In the genomic region with DNA sequence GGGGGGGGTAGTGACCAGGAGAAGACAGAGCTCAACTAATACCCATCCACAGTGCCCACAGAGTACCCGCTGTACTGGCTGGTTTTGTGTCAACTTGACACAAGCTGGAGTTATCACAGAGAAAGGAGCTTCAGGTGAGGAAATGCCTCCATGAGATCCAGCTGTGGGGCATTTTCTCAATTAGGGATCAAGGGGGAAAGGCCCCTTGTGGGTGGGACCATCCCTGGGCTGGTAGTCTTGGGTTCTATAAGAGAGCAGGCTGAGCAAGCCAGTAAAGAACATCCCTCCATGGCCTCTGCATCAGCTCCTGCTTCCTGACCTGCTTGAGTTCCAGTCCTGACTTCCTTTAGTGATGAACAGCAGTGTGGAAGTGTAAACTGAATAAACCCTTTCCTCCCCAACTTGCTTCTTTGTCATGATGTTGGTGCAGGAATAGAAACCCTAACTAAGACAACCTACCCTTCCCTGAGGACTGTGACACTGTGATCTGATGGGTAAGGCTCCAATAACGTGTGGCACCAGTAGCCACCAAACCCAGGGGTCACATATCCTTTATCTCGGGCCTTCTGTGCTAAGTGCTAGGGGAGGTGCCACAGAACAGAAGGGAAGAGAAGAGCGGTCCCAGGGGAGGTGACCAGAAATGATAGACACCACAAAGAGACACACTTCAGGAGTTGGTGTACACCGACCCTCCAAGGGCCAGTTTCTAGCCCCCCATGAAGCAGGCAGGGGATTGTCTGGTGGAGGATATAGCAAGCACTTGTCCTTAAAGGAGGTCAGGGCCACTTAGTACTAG, we compare ENCODE assay signal across 16 mouse cellular contexts. TPM values are rescaled to one million over a fixed set of nuclear protein-coding genes. Genes with fewer than 3 reads are reported as not detected.
DNase-seq lines count a peak whose midpoint lies in the region; ATAC-seq and TF ChIP-seq lines count a peak whose summit lies in the region.
"Not testable (repeated sequence)": the region's sequence is repeated elsewhere in the genome, so short reads cannot be mapped to it uniquely, and the experiment has no call there.
"Had no signal": no experiment of that assay in that cellular context is flagged by ENCODE, and none has a peak within 500 bp of the region (broad histone marks: within the 10 kb centered on the region; RNA-seq: fewer than 3 reads in every experiment).

No protein-coding gene starts in this region.

- peaks cover 0 to 35% of the 10 kb centered on the region in 2 experiments; a peak in 2 of 4 replicates for H3K36me3 ChIP-seq in MEL (ENCODE audit: control insufficient read depth in 1 of 2, insufficient read depth in 2 of 2, low read length in 2 of 2)
- not testable (repeated sequence) for H3K36me3 ChIP-seq in embryonic facial prominence, embryonic 10.5 days (replicated peaks); kidney, embryonic 15.5 days; liver, adult 2 months (ENCODE audit: control insufficient read depth, insufficient read depth, low read length); lung, embryonic 14.5 days (ENCODE audit: insufficient read depth); neural tube, embryonic 14.5 days (ENCODE audit: control insufficient read depth, insufficient read depth, low read length)
- H3K36me3 ChIP-seq in heart, postnatal 0 days (replicated peaks; ENCODE audit: control insufficient read depth, insufficient read depth, low read length): peaks cover 25% of the 10 kb centered on the region

- not testable (repeated sequence) for TF ChIP-seq CTCF in MEL (IDR thresholded peaks at IDR 0.05 in 2 of 3, conservative IDR thresholded peaks at IDR 0.05 in 1 of 3; ENCODE audit: control insufficient read depth in 1 of 3, insufficient read depth in 1 of 3, low read depth in 2 of 3, low read length in 3 of 3, poor library complexity in 1 of 3, severe bottlenecking in 1 of 3); heart, postnatal 0 days (IDR thresholded peaks at IDR 0.05; ENCODE audit: low read depth); liver, adult 2 months (IDR thresholded peaks at IDR 0.05; ENCODE audit: low read depth, low read length); lung, embryonic 14.5 days (IDR thresholded peaks at IDR 0.05; ENCODE audit: low read depth)

- H3K27me3 ChIP-seq in MEL (ENCODE audit: control insufficient read depth in 1 of 2, insufficient read depth in 2 of 2, low read length in 2 of 2); embryonic facial prominence, embryonic 10.5 days (replicated peaks; ENCODE audit: low read depth, poor library complexity, severe bottlenecking); heart, postnatal 0 days (ENCODE audit: control insufficient read depth, insufficient read depth, low read length); kidney, embryonic 15.5 days; liver, adult 2 months (ENCODE audit: control insufficient read depth, insufficient read depth, low read length); lung, embryonic 14.5 days (ENCODE audit: insufficient read depth, low read length); neural tube, embryonic 14.5 days (ENCODE audit: control insufficient read depth, insufficient read depth, low read length): not testable (repeated sequence)

- not testable (repeated sequence) for H3K4me2 ChIP-seq in heart, postnatal 0 days (ENCODE audit: low read depth, low read length); kidney, embryonic 15.5 days; lung, embryonic 14.5 days; neural tube, embryonic 14.5 days (ENCODE audit: low read depth, low read length)

- not testable (repeated sequence) for H3K4me3 ChIP-seq in MEL (ENCODE audit: control insufficient read depth in 1 of 2, insufficient read depth in 1 of 2, low read depth in 2 of 2, low read length in 2 of 2); embryonic facial prominence, embryonic 10.5 days; heart, postnatal 0 days (ENCODE audit: low read depth, low read length); kidney, embryonic 15.5 days (replicated peaks); liver, adult 2 months (ENCODE audit: insufficient read depth, low read depth, low read length); neural tube, embryonic 14.5 days (ENCODE audit: low read depth, low read length)
- H3K4me3 ChIP-seq in lung, embryonic 14.5 days (ENCODE audit: low read depth, low read length): peak overlapping the region; percentile 12; the same call in 1 of the 2 replicates

- not testable (repeated sequence) for TF ChIP-seq EP300 in MEL (IDR thresholded peaks at IDR 0.05; ENCODE audit: low read depth in 1 of 2, low read length in 2 of 2); heart, postnatal 0 days (IDR thresholded peaks at IDR 0.05; ENCODE audit: low read depth)

- H3K27ac ChIP-seq in MEL (ENCODE audit: control insufficient read depth, low read depth, low read length): peak overlapping the region; percentile 91
- peak overlapping the region; percentile 76 for H3K27ac ChIP-seq in embryonic facial prominence, embryonic 10.5 days (replicated peaks)
- peak overlapping the region; percentile 85 for H3K27ac ChIP-seq in heart, postnatal 0 days (ENCODE audit: low read depth)
- H3K27ac ChIP-seq in kidney, embryonic 15.5 days: 0 out of 2 replicates have a peak overlapping the region, but pooled peaks have one; percentile 85
- peak overlapping the region; percentile 0; the same call in 1 of the 2 replicates for H3K27ac ChIP-seq in liver, adult 2 months (replicated peaks; ENCODE audit: insufficient read depth, low read depth, low read length)
- peak overlapping the region; percentile 86 for H3K27ac ChIP-seq in lung, embryonic 14.5 days (ENCODE audit: low read depth)
- peak overlapping the region; percentile 39 for H3K27ac ChIP-seq in neural tube, embryonic 14.5 days (ENCODE audit: low read depth, low read length)

- TF ChIP-seq RAD21 in MEL (IDR thresholded peaks at IDR 0.05; ENCODE audit: low read depth, low read length): not testable (repeated sequence)

- WGBS in embryonic facial prominence, embryonic 10.5 days: 76% methylated on average over 5 of the region's 5 CpGs
- WGBS in heart, postnatal 0 days: 57% methylated on average over 5 of the region's 5 CpGs
- 74% methylated on average over 5 of the region's 5 CpGs for WGBS in kidney, embryonic 15.5 days
- 74% methylated on average over 5 of the region's 5 CpGs for whole genome bisulfite sequencing in liver, adult 2 months
- WGBS in lung, embryonic 14.5 days: 72% methylated on average over 5 of the region's 5 CpGs
- 83% methylated on average over 5 of the region's 5 CpGs for WGBS in neural tube, embryonic 14.5 days

- peaks cover 27 to 42% of the 10 kb centered on the region in 2 experiments for H3K4me1 ChIP-seq in MEL (ENCODE audit: control insufficient read depth in 1 of 2, insufficient read depth in 2 of 2, low read length in 2 of 2)
- H3K4me1 ChIP-seq in embryonic facial prominence, embryonic 10.5 days: peaks cover 51% of the 10 kb centered on the region
- H3K4me1 ChIP-seq in heart, postnatal 0 days (ENCODE audit: control insufficient read depth, insufficient read depth): peaks cover 50% of the 10 kb centered on the region
- H3K4me1 ChIP-seq in kidney, embryonic 15.5 days: peaks cover 67% of the 10 kb centered on the region
- H3K4me1 ChIP-seq in liver, adult 2 months (ENCODE audit: control insufficient read depth, insufficient read depth, low read length): peaks cover 45% of the 10 kb centered on the region
- H3K4me1 ChIP-seq in lung, embryonic 14.5 days (ENCODE audit: insufficient read depth): peaks cover 23% of the 10 kb centered on the region
- H3K4me1 ChIP-seq in neural tube, embryonic 14.5 days (ENCODE audit: control insufficient read depth, insufficient read depth, low read length): peaks cover 17% of the 10 kb centered on the region

- not testable (repeated sequence) for ATAC-seq in heart, postnatal 0 days (ENCODE audit: insufficient read depth, low read depth); kidney, embryonic 15.5 days (replicated peaks; ENCODE audit: low FRiP score); lung, embryonic 14.5 days (ENCODE audit: insufficient read depth); neural tube, embryonic 14.5 days (ENCODE audit: low read depth)

- DNase-seq in MEL (ENCODE audit: low read depth, low spot score); embryonic facial prominence, embryonic 10.5 days (ENCODE audit: low spot score); heart, postnatal 0 days (ENCODE audit: low spot score); liver, adult 2 months (ENCODE audit: extremely low read depth, low read depth, low spot score); lung, embryonic 14.5 days: not testable (repeated sequence)
- DNase-seq in heart, adult 11 months: peak; percentile 91

- H3K9ac ChIP-seq in MEL (ENCODE audit: control insufficient read depth, low read depth, low read length, poor library complexity, severe bottlenecking): peak overlapping the region; percentile 26; the same call in 1 of the 2 replicates
- peak overlapping the region; percentile 20; the same call in 1 of the 2 replicates for H3K9ac ChIP-seq in heart, postnatal 0 days (replicated peaks; ENCODE audit: low read depth, low read length)
- H3K9ac ChIP-seq in kidney, embryonic 15.5 days; neural tube, embryonic 14.5 days (replicated peaks; ENCODE audit: low read depth, low read length): not testable (repeated sequence)
- peak overlapping the region; percentile 17; the same call in 1 of the 2 replicates for H3K9ac ChIP-seq in liver, adult 2 months (ENCODE audit: low read depth, low read length)
- H3K9ac ChIP-seq in lung, embryonic 14.5 days: peak overlapping the region; percentile 34; the same call in 1 of the 2 replicates

- H3K9me3 ChIP-seq in MEL (replicated peaks; ENCODE audit: insufficient read depth, low read length); embryonic facial prominence, embryonic 10.5 days; heart, postnatal 0 days (replicated peaks; ENCODE audit: control insufficient read depth, low read length); kidney, embryonic 15.5 days (replicated peaks); lung, embryonic 14.5 days (ENCODE audit: low read depth, low read length); neural tube, embryonic 14.5 days (ENCODE audit: control insufficient read depth, low read length): not testable (repeated sequence)

- not testable (repeated sequence) for TF ChIP-seq POLR2A in MEL (IDR thresholded peaks at IDR 0.05; ENCODE audit: control insufficient read depth in 1 of 2, insufficient read depth in 1 of 2, low read depth in 1 of 2, low read length in 2 of 2, poor library complexity in 1 of 2); liver, adult 2 months (IDR thresholded peaks at IDR 0.05; ENCODE audit: extremely low read depth, insufficient read depth, low read length)

- H3K79me2 ChIP-seq in MEL (ENCODE audit: control insufficient read depth, insufficient read depth, low read length, poor library complexity): not testable (repeated sequence)
- H3K79me2 ChIP-seq in liver, adult 2 months (ENCODE audit: control insufficient read depth, insufficient read depth, low read length): peaks cover 36% of the 10 kb centered on the region

RNA-seq across cellular contexts. Expression of a gene that starts 13.0 kb away (rescaled TPM):
- 0.92 and 2.1 TPM in 2 replicates for total RNA-seq in MEL (2012; rRNA removed)
- 1 to 10 TPM in 1 of 2 experiments, not detected in 1; 4.5 TPM for polyA plus RNA-seq in MEL (2012; ENCODE audit: insufficient read depth in 1 of 2, insufficient read length in 2 of 2, low read depth in 1 of 2, low replicate concordance in 2 of 2, missing spikeins in 1 of 2)
- 1.7 and 2.5 TPM in 2 replicates for polyA plus RNA-seq in embryonic facial prominence, embryonic 10.5 days (2016; fragmentation: Nextera tagmentation; extraction: Ambion mirVana)
- total RNA-seq in heart, postnatal 0 days (2014; rRNA removed; ENCODE audit: low replicate concordance): 38.2 and 39.1 TPM in 2 replicates
- 23.0 and 23.7 TPM in 2 replicates for polyA plus RNA-seq in heart, postnatal 0 days (2015; fragmentation: Nextera tagmentation; extraction: Ambion mirVana)
- polyA plus RNA-seq in kidney, embryonic 15.5 days (2015; fragmentation: Nextera tagmentation; extraction: Ambion mirVana): 4.1 and 5.4 TPM in 2 replicates
- total RNA-seq in liver, adult 2 months (2014; rRNA removed): 36.5 and 57.1 TPM in 2 replicates
- 43.5 and 70.7 TPM in 2 replicates for polyA plus RNA-seq in liver, adult 2 months (2012; rRNA removed)
- polyA plus RNA-seq in lung, embryonic 14.5 days (2014; fragmentation: Nextera tagmentation; extraction: Ambion mirVana): 3.5 and 4.3 TPM in 2 replicates
- 1.8 and 2.2 TPM in 2 replicates for polyA plus RNA-seq in neural tube, embryonic 14.5 days (2014; fragmentation: Nextera tagmentation; extraction: Ambion mirVana)

RNA-seq across cellular contexts. Expression of a gene that starts 14.6 kb away (rescaled TPM):
- total RNA-seq in MEL (2012; rRNA removed): 0.10 and 0.12 TPM in 2 replicates
- polyA plus RNA-seq in MEL (2012; ENCODE audit: insufficient read depth in 1 of 2, insufficient read length in 2 of 2, low read depth in 1 of 2, low replicate concordance in 2 of 2, missing spikeins in 1 of 2): under 1 TPM in 1 of 2 experiments, not detected in 1; 0.21 TPM
- polyA plus RNA-seq in embryonic facial prominence, embryonic 10.5 days (2016; fragmentation: Nextera tagmentation; extraction: Ambion mirVana): 0.16 and 0.26 TPM in 2 replicates
- total RNA-seq in heart, postnatal 0 days (2014; rRNA removed; ENCODE audit: low replicate concordance): 1.7 and 1.8 TPM in 2 replicates
- polyA plus RNA-seq in heart, postnatal 0 days (2015; fragmentation: Nextera tagmentation; extraction: Ambion mirVana): 0.23 and 0.31 TPM in 2 replicates
- 0.60 and 1.2 TPM in 2 replicates for polyA plus RNA-seq in kidney, embryonic 15.5 days (2015; fragmentation: Nextera tagmentation; extraction: Ambion mirVana)
- total RNA-seq in liver, adult 2 months (2014; rRNA removed): 0.18 and 0.54 TPM in 2 replicates
- polyA plus RNA-seq in liver, adult 2 months (2012; rRNA removed): 0.56 and 1.6 TPM in 2 replicates
- polyA plus RNA-seq in lung, embryonic 14.5 days (2014; fragmentation: Nextera tagmentation; extraction: Ambion mirVana): 1.1 TPM in 2 replicates
- 0.17 and 0.23 TPM in 2 replicates for polyA plus RNA-seq in neural tube, embryonic 14.5 days (2014; fragmentation: Nextera tagmentation; extraction: Ambion mirVana)
- polyA plus RNA-seq: CD4-positive, CD25-positive, alpha-beta regulatory T cell, adult 4 months had no signal

RNA-seq across cellular contexts. Expression of a gene that starts 32.4 kb away (rescaled TPM):
- total RNA-seq in MEL (2012; rRNA removed): 0.07 and 0.15 TPM in 2 replicates
- under 1 TPM in 1 of 2 experiments, not detected in 1; 0.07 TPM for polyA plus RNA-seq in MEL (2012; ENCODE audit: insufficient read depth in 1 of 2, insufficient read length in 2 of 2, low read depth in 1 of 2, low replicate concordance in 2 of 2, missing spikeins in 1 of 2)
- 0.33 and 0.46 TPM in 2 replicates for polyA plus RNA-seq in embryonic facial prominence, embryonic 10.5 days (2016; fragmentation: Nextera tagmentation; extraction: Ambion mirVana)
- total RNA-seq in heart, postnatal 0 days (2014; rRNA removed; ENCODE audit: low replicate concordance): 1.3 and 4.5 TPM in 2 replicates
- polyA plus RNA-seq in heart, postnatal 0 days (2015; fragmentation: Nextera tagmentation; extraction: Ambion mirVana): 1.0 and 2.0 TPM in 2 replicates
- 5.1 and 5.7 TPM in 2 replicates for polyA plus RNA-seq in kidney, embryonic 15.5 days (2015; fragmentation: Nextera tagmentation; extraction: Ambion mirVana)
- total RNA-seq in liver, adult 2 months (2014; rRNA removed): 0.07 TPM in 1 of 2 replicates, not detected in the other
- polyA plus RNA-seq in liver, adult 2 months (2012; rRNA removed): 0.02 and 0.05 TPM in 2 replicates
- 5.5 and 5.9 TPM in 2 replicates for polyA plus RNA-seq in lung, embryonic 14.5 days (2014; fragmentation: Nextera tagmentation; extraction: Ambion mirVana)
- polyA plus RNA-seq in neural tube, embryonic 14.5 days (2014; fragmentation: Nextera tagmentation; extraction: Ambion mirVana): 6.2 and 9.5 TPM in 2 replicates
- total RNA-seq: G1E had no signal
- polyA plus RNA-seq: CD4-positive, CD25-positive, alpha-beta regulatory T cell, adult 4 months; G1E had no signal

RNA-seq across cellular contexts. Expression of a gene that starts 38.1 kb away (rescaled TPM):
- total RNA-seq in MEL (2012; rRNA removed): not detected in 2 replicates
- polyA plus RNA-seq in MEL (2012; ENCODE audit: insufficient read depth in 1 of 2, insufficient read length in 2 of 2, low read depth in 1 of 2, low replicate concordance in 2 of 2, missing spikeins in 1 of 2): not detected
- not detected in 2 replicates for polyA plus RNA-seq in embryonic facial prominence, embryonic 10.5 days (2016; fragmentation: Nextera tagmentation; extraction: Ambion mirVana)
- not detected in 2 replicates for total RNA-seq in heart, postnatal 0 days (2014; rRNA removed; ENCODE audit: low replicate concordance)
- not detected in 2 replicates for polyA plus RNA-seq in heart, postnatal 0 days (2015; fragmentation: Nextera tagmentation; extraction: Ambion mirVana)
- 0.16 and 0.60 TPM in 2 replicates for polyA plus RNA-seq in kidney, embryonic 15.5 days (2015; fragmentation: Nextera tagmentation; extraction: Ambion mirVana)
- total RNA-seq in liver, adult 2 months (2014; rRNA removed): not detected in 2 replicates
- not detected in 2 replicates for polyA plus RNA-seq in liver, adult 2 months (2012; rRNA removed)
- not detected in 2 replicates for polyA plus RNA-seq in lung, embryonic 14.5 days (2014; fragmentation: Nextera tagmentation; extraction: Ambion mirVana)
- polyA plus RNA-seq in neural tube, embryonic 14.5 days (2014; fragmentation: Nextera tagmentation; extraction: Ambion mirVana): not detected in 2 replicates
- total RNA-seq: adrenal gland, postnatal 4 days; G1E; gastrocnemius, postnatal 14 days; left cerebral cortex, adult 8-10 months had no signal
- polyA plus RNA-seq: CD4-positive, CD25-positive, alpha-beta regulatory T cell, adult 4 months; frontal cortex, adult 2 months; G1E; hindbrain, embryonic 11.5 days; thymus, postnatal 0 days had no signal

RNA-seq across cellular contexts. Expression of a gene that starts 39.3 kb away (rescaled TPM):
- total RNA-seq in MEL (2012; rRNA removed): 49.1 and 53.0 TPM in 2 replicates
- 10 to 100 TPM in 1 of 2 experiments, not detected in 1; 73.2 TPM for polyA plus RNA-seq in MEL (2012; ENCODE audit: insufficient read depth in 1 of 2, insufficient read length in 2 of 2, low read depth in 1 of 2, low replicate concordance in 2 of 2, missing spikeins in 1 of 2)
- 116 and 122 TPM in 2 replicates for polyA plus RNA-seq in embryonic facial prominence, embryonic 10.5 days (2016; fragmentation: Nextera tagmentation; extraction: Ambion mirVana)
- 120 and 123 TPM in 2 replicates for total RNA-seq in heart, postnatal 0 days (2014; rRNA removed; ENCODE audit: low replicate concordance)
- 88.6 and 97.6 TPM in 2 replicates for polyA plus RNA-seq in heart, postnatal 0 days (2015; fragmentation: Nextera tagmentation; extraction: Ambion mirVana)
- 96.2 and 102 TPM in 2 replicates for polyA plus RNA-seq in kidney, embryonic 15.5 days (2015; fragmentation: Nextera tagmentation; extraction: Ambion mirVana)
- 23.6 and 25.2 TPM in 2 replicates for total RNA-seq in liver, adult 2 months (2014; rRNA removed)
- polyA plus RNA-seq in liver, adult 2 months (2012; rRNA removed): 82.4 and 86.1 TPM in 2 replicates
- polyA plus RNA-seq in lung, embryonic 14.5 days (2014; fragmentation: Nextera tagmentation; extraction: Ambion mirVana): 102 and 106 TPM in 2 replicates
- 108 and 113 TPM in 2 replicates for polyA plus RNA-seq in neural tube, embryonic 14.5 days (2014; fragmentation: Nextera tagmentation; extraction: Ambion mirVana)

Comparison
In these comparisons a context has a peak if more than half of its experiments do, and no peak if none do; other contexts are left out.
1. H3K27ac ChIP-seq: peak in every context shown above with its lines; median percentile 91 in MEL; 86 in lung, embryonic 14.5 days; 85 in heart, postnatal 0 days; 85 in kidney, embryonic 15.5 days; 76 in embryonic facial prominence, embryonic 10.5 days; 39 in neural tube, embryonic 14.5 days; 0 in liver, adult 2 months.